Mouse (Mus musculus) stomach, embryonic 14.5 days (tissue): ENCODE measurements at regions not wholly inside any gene's neighbourhood (a gene's known extent, or its start where the extent isn't known, plus 50 kb on each side); places are given as distances from the start of the nearest gene placed in this dataset.

Experiments
- ATAC-seq: fragments of 200-750 bp; cut with Nextera tagmentation; 2 replicates; pipeline ENCODE4 v1.8.0; 2017; ENCODE audit warnings: low read depth, moderate TSS enrichment; ENCODE audit not compliant: insufficient number of reproducible peaks, insufficient read depth, low FRiP score
- H3K27ac ChIP-seq: fragments of 300-500 bp; sonication (generic); 2 replicates; pipeline ENCODE4 v1.5.1; 2014; ENCODE audit warnings: mild to moderate bottlenecking, low read length, moderate library complexity, mixed read lengths
- H3K27me3 ChIP-seq: fragments of 300-500 bp; sonication (generic); 2 replicates; pipeline ENCODE4 v1.6.1; 2014; ENCODE audit warnings: low read length, control low read depth, mixed read lengths; ENCODE audit not compliant: control insufficient read depth, insufficient read depth
- H3K36me3 ChIP-seq: fragments of 300-500 bp; sonication (generic); 2 replicates; pipeline ENCODE4 v1.6.1; 2014; ENCODE audit warnings: mild to moderate bottlenecking, control low read depth, low read length, moderate library complexity, mixed read lengths; ENCODE audit not compliant: control insufficient read depth, insufficient read depth
- H3K4me1 ChIP-seq: fragments of 300-500 bp; sonication (generic); 2 replicates; pipeline ENCODE4 v1.6.1; 2014; ENCODE audit warnings: low read length, control low read depth, mixed read lengths; ENCODE audit not compliant: control insufficient read depth, insufficient read depth
- H3K4me2 ChIP-seq: fragments of 300-500 bp; sonication (generic); replicated peaks from 2 replicates; pipeline ENCODE4 v1.6.1; 2014; ENCODE audit warnings: low read depth, low read length, control low read depth
- H3K4me3 ChIP-seq: fragments of 300-500 bp; sonication (generic); 2 replicates; pipeline ENCODE4 v1.5.1; 2014; ENCODE audit warnings: low read depth, low read length, control low read depth
- H3K9ac ChIP-seq: fragments of 300-500 bp; sonication (generic); replicated peaks from 2 replicates; pipeline ENCODE4 v1.6.1; 2014; ENCODE audit warnings: low read depth, mild to moderate bottlenecking, control low read depth, low read length, moderate library complexity, mixed read lengths
- H3K9me3 ChIP-seq: fragments of 300-500 bp; sonication (generic); 2 replicates; pipeline ENCODE4 v1.6.1; 2016; ENCODE audit warnings: low read depth, low read length, control low read depth; ENCODE audit not compliant: control insufficient read depth
- WGBS: fragments of 180-500 bp; shearing (Covaris S2); extraction: QIAGEN DNeasy Blood & Tissue Kit; methylation state at CpG from one replicate; pipeline ENCODE4 v1.1.7; 2014; 5-methylcytosine and 5-hydroxymethylcytosine counted together

DNA sequence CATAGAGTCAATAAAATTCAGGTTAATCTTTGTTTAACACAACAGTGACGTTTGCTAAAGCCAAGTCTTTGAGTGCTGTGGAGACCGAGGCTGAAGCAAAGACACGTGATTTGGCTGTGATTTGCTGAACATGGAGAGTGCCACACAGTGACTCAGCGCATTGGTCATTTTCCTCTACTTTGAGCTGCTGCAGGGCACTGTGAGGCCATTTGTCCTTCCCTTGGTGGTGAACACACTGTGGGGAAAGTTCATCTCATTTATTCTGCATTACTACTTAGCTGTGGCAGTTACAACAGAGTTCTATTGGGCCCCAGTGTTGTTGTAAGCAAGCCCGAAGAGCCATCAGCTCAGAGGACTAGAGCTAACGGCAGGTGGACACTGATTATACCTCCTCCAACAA lies 162.2 kb upstream of the Eif4g2 start:
- Histone ChIP-seq H3K4me3 (no peak overlapping the region), H3K27me3 (no peaks in the 10 kb centered on the region), H3K4me1 (0 out of 2 replicates have a peak, but pooled peaks cover 3% of the 10 kb centered on the region), H3K9me3 (no peaks in the 10 kb centered on the region), H3K27ac (no peak overlapping the region), H3K4me2 (no peak overlapping the region), H3K9ac (no peak overlapping the region), H3K36me3 (no peaks in the 10 kb centered on the region)
- no peak for ATAC-seq
- WGBS = 66% methylated on average over 6 of the region's 6 CpGs

GRCm38 (mm10) chr7:111243831-111244230 lies 161.0 kb upstream of the Eif4g2 start:
- H3K4me1 ChIP-seq = 0 out of 2 replicates have a peak, but pooled peaks cover 3% of the 10 kb centered on the region
- H3K4me3 ChIP-seq = no peak overlapping the region
- WGBS = 70% methylated on average over 1 of the region's 1 CpGs
- no peaks in the 10 kb centered on the region for H3K27me3 ChIP-seq
- no peak overlapping the region for H3K9ac ChIP-seq
- no peak overlapping the region for H3K4me2 ChIP-seq
- no peaks in the 10 kb centered on the region for H3K36me3 ChIP-seq
- H3K9me3 ChIP-seq = no peaks in the 10 kb centered on the region
- no peak overlapping the region for H3K27ac ChIP-seq
- no peak for ATAC-seq

GRCm38 (mm10) chr7:111242646-111243045 lies 159.8 kb upstream of the Eif4g2 start:
- no peak overlapping the region for H3K4me3 ChIP-seq
- H3K4me2 ChIP-seq = no peak overlapping the region
- WGBS = 43% methylated on average over 10 of the region's 10 CpGs
- no peaks in the 10 kb centered on the region for H3K9me3 ChIP-seq
- ATAC-seq = no peak
- no peaks in the 10 kb centered on the region for H3K27me3 ChIP-seq
- no peak overlapping the region for H3K27ac ChIP-seq
- no peak overlapping the region for H3K9ac ChIP-seq
- no peaks in the 10 kb centered on the region for H3K36me3 ChIP-seq
- 0 out of 2 replicates have a peak, but pooled peaks cover 3% of the 10 kb centered on the region for H3K4me1 ChIP-seq

- 0 out of 2 replicates have a peak, but pooled peaks cover 3% of the 10 kb centered on the region for H3K4me1 ChIP-seq
- no peak overlapping the region for H3K9ac ChIP-seq
- no peaks in the 10 kb centered on the region for H3K27me3 ChIP-seq
- H3K27ac ChIP-seq = no peak overlapping the region
- no peak overlapping the region for H3K4me3 ChIP-seq
- no peak for ATAC-seq
- no peaks in the 10 kb centered on the region; the same call in 1 of the 2 replicates for H3K9me3 ChIP-seq
- no peaks in the 10 kb centered on the region for H3K36me3 ChIP-seq
- no peak overlapping the region for H3K4me2 ChIP-seq
- 46% methylated on average over 4 of the region's 4 CpGs for WGBS
Observed at GRCm38 (mm10) chr7:111241538-111241937, 158.7 kb upstream of the Eif4g2 start.

DNA sequence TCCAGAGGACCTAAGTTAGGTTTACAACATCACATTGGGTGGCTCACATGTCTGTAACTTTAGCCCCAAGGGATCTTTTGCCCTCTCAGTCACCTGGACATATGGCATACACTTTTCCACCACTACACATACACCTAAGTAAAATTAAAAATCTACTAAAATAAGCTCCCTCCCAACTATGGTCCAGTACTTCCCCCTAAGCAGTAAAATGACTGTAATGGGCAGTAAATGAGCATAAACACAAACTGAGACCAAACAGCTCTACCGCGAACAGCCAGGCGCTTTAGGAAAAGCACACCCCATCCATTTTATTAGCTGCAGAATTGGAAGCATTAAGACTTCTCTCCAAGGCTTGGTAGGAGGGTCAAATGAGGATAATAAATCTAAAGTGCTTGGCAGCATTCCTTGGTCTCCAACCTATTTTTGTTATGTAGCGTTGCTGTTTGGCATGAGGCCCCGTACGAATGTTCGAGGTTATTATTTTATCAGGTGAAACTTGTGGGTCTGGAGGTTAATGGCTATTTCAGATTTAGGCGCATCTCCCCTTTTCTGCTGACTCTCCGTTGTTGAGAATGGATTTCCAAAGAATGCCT lies 157.5 kb upstream of the Eif4g2 start:
- H3K4me3 ChIP-seq = no peak overlapping the region
- H3K27ac ChIP-seq = no peak overlapping the region
- H3K36me3 ChIP-seq = no peaks in the 10 kb centered on the region
- no peak overlapping the region for H3K4me2 ChIP-seq
- no peaks in the 10 kb centered on the region; the same call in 1 of the 2 replicates for H3K9me3 ChIP-seq
- no peak for ATAC-seq
- WGBS = 59% methylated on average over 9 of the region's 9 CpGs
- 0 out of 2 replicates have a peak, but pooled peaks cover 3% of the 10 kb centered on the region for H3K4me1 ChIP-seq
- H3K9ac ChIP-seq = no peak overlapping the region
- no peaks in the 10 kb centered on the region for H3K27me3 ChIP-seq

DNA sequence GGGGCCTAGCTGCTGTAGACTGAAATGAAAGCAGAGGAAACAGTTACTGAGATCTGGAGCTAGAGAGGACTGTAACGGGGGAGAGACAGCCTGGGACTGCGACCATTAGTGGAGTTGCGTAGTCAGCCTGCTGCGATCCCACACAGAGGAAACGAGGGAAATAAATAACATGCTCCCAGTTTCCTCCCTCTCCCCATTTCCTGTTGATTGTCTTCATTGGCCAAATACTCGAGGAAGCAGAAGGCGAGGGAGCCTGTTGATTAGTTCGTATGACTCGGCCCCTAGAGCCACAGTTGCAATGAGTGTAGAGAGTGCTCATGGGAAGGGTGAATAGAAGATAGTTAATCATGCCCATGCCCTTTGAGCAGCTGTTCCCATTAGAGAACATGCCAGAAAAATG lies 155.0 kb upstream of the Eif4g2 start:
- H3K27ac ChIP-seq = no peak overlapping the region
- no peak for ATAC-seq
- WGBS = 56% methylated on average over 9 of the region's 9 CpGs
- no peaks in the 10 kb centered on the region for H3K36me3 ChIP-seq
- 0 out of 2 replicates have a peak, but pooled peaks cover 3% of the 10 kb centered on the region for H3K4me1 ChIP-seq
- H3K9me3 ChIP-seq = no peaks in the 10 kb centered on the region; the same call in 1 of the 2 replicates
- H3K4me3 ChIP-seq = no peak overlapping the region
- H3K4me2 ChIP-seq = no peak overlapping the region
- H3K27me3 ChIP-seq = no peaks in the 10 kb centered on the region
- H3K9ac ChIP-seq = no peak overlapping the region

- Histone ChIP-seq H3K4me1 (no peaks in the 10 kb centered on the region), H3K4me3 (no peak overlapping the region), H3K27me3 (no peaks in the 10 kb centered on the region), H3K9me3 (no peaks in the 10 kb centered on the region), H3K4me2 (no peak overlapping the region), H3K36me3 (no peaks in the 10 kb centered on the region), H3K27ac (no peak overlapping the region), H3K9ac (no peak overlapping the region)
- 74% methylated on average over 2 of the region's 2 CpGs for WGBS
- ATAC-seq = no peak
Observed at GRCm38 (mm10) chr7:111230630-111231029, 147.8 kb upstream of the Eif4g2 start.

- no peak overlapping the region for H3K27ac ChIP-seq
- H3K4me3 ChIP-seq = no peak overlapping the region
- no peaks in the 10 kb centered on the region for H3K36me3 ChIP-seq
- no peaks in the 10 kb centered on the region for H3K4me1 ChIP-seq
- H3K9me3 ChIP-seq = no peaks in the 10 kb centered on the region
- H3K9ac ChIP-seq = no peak overlapping the region
- H3K4me2 ChIP-seq = no peak overlapping the region
- no peak for ATAC-seq
- WGBS = 60% methylated on average over 3 of the region's 3 CpGs
- H3K27me3 ChIP-seq = no peaks in the 10 kb centered on the region
Observed at GRCm38 (mm10) chr7:111227082-111227481, 144.3 kb upstream of the Eif4g2 start.
